Mouse (Mus musculus) heart, embryonic 12.5 days (tissue): ENCODE results near the gene Gtpbp3. TPM values are rescaled to one million over a fixed set of nuclear protein-coding genes. Genes with fewer than 3 reads are reported as not detected.
A peak's percentile ranks its signal among the peaks of the same experiment; 100 is the strongest.

Experiments used
- ATAC-seq: fragments of 200-750 bp; cut with Nextera tagmentation; 2 replicates; pipeline ENCODE4 v1.8.0; 2017; ENCODE audit warnings: moderate TSS enrichment, moderate library complexity; ENCODE audit not compliant: insufficient number of reproducible peaks, low FRiP score
- H3K27ac ChIP-seq: fragments of 300-500 bp; sonication (generic); 2 replicates; pipeline ENCODE4 v1.5.1; 2016; ENCODE audit warnings: mild to moderate bottlenecking, moderate library complexity; ENCODE audit not compliant: poor library complexity, severe bottlenecking
- H3K27me3 ChIP-seq: fragments of 300-500 bp; sonication (generic); replicated peaks from 2 replicates; pipeline ENCODE4 v1.6.1; 2016; ENCODE audit warnings: mild to moderate bottlenecking, moderate library complexity
- H3K36me3 ChIP-seq: fragments of 300-500 bp; sonication (generic); 2 replicates; pipeline ENCODE4 v1.6.1; 2016; ENCODE audit warnings: mild to moderate bottlenecking, moderate library complexity
- H3K4me1 ChIP-seq: fragments of 300-500 bp; sonication (generic); replicated peaks from 2 replicates; pipeline ENCODE4 v1.6.1; 2016; ENCODE audit warnings: mild to moderate bottlenecking
- H3K4me2 ChIP-seq: fragments of 300-500 bp; sonication (generic); 2 replicates; pipeline ENCODE4 v1.6.1; 2016; ENCODE audit warnings: mild to moderate bottlenecking, moderate library complexity
- H3K4me3 ChIP-seq: fragments of 300-500 bp; sonication (generic); 2 replicates; pipeline ENCODE4 v1.5.1; 2016; ENCODE audit warnings: mild to moderate bottlenecking
- H3K9ac ChIP-seq: fragments of 300-500 bp; sonication (generic); 2 replicates; pipeline ENCODE4 v1.6.1; 2016; ENCODE audit warnings: mild to moderate bottlenecking, moderate library complexity
- H3K9me3 ChIP-seq: fragments of 300-500 bp; sonication (generic); replicated peaks from 2 replicates; pipeline ENCODE4 v1.6.1; 2016; ENCODE audit warnings: mild to moderate bottlenecking, moderate library complexity
- WGBS: fragments of 180-500 bp; shearing (Covaris S2); methylation state at CpG from one replicate; pipeline ENCODE4 v1.1.7; 2016; 5-methylcytosine and 5-hydroxymethylcytosine counted together
- polyA plus RNA-seq: library from polyadenylated mRNA; unstranded; fragments of >200 nt; fragmentation: Nextera tagmentation; extraction: Ambion mirVana; gene quantifications from 2 replicates; pipeline ENCODE4 v1.2.1, GENCODE M21; 2016

The Gtpbp3 gene
- polyA plus RNA-seq, 1 experiment from 2014 or later, result 11.6 TPM

GRCm38 (mm10) chr8:71462191-71462590, 25.7 kb upstream of the Gtpbp3 start:
- H3K4me2 ChIP-seq, result peak overlapping the region; percentile 93
- H3K4me1 ChIP-seq, result peaks cover 23% of the 10 kb centered on the region
- no peaks in the 10 kb centered on the region for H3K9me3 ChIP-seq
- peaks cover 39% of the 10 kb centered on the region for H3K36me3 ChIP-seq
- WGBS, result 66% methylated on average over 4 of the region's 4 CpGs
- H3K27me3 ChIP-seq, result peaks cover 17% of the 10 kb centered on the region
- H3K27ac ChIP-seq, result no peak overlapping the region
- peak overlapping the region; percentile 91; the same call in 1 of the 2 replicates for H3K4me3 ChIP-seq
- no peak for ATAC-seq
- H3K9ac ChIP-seq, result peak overlapping the region; percentile 89; the same call in 1 of the 2 replicates

- Histone ChIP-seq H3K4me2 (peak overlapping the region; percentile 93), H3K9ac (peak overlapping the region; percentile 89), H3K9me3 (no peaks in the 10 kb centered on the region), H3K4me1 (peaks cover 23% of the 10 kb centered on the region), H3K36me3 (peaks cover 33% of the 10 kb centered on the region), H3K27me3 (peaks cover 14% of the 10 kb centered on the region), H3K27ac (peak overlapping the region; percentile 83; the same call in 1 of the 2 replicates), H3K4me3 (peak overlapping the region; percentile 91)
- 0 out of 2 replicates have a peak, but pooled peaks have one; percentile 5 for ATAC-seq
- WGBS, result 9% methylated on average over 16 of the region's 16 CpGs
Observed at GRCm38 (mm10) chr8:71462786-71463185, 25.1 kb upstream of the Gtpbp3 start.

- ATAC-seq, result peak; percentile 84
- Histone ChIP-seq H3K27me3 (peaks cover 14% of the 10 kb centered on the region), H3K4me2 (peak within 1 kb of the TSS; percentile 93), H3K36me3 (peaks cover 27% of the 10 kb centered on the region), H3K4me1 (peaks cover 23% of the 10 kb centered on the region), H3K9me3 (no peaks in the 10 kb centered on the region), H3K4me3 (peak within 1 kb of the TSS; percentile 91), H3K27ac (peak within 1 kb of the TSS; percentile 83), H3K9ac (peak within 1 kb of the TSS; percentile 89)
- 0% methylated on average over 55 of the region's 55 CpGs for WGBS
Observed at GRCm38 (mm10) chr8:71463188-71464033, 24.5 kb upstream of the Gtpbp3 start, which contains the start of gene Abhd8. Gene Abhd8 (minus strand): TSS chr8:71463655.

GRCm38 (mm10) chr8:71464513-71465500, 23.1 kb upstream of the Gtpbp3 start, which contains the start of gene Mrpl34:
Gene Mrpl34 (plus strand): TSS chr8:71464959.
- peak; percentile 87 for ATAC-seq
- Histone ChIP-seq H3K9me3 (no peaks in the 10 kb centered on the region), H3K9ac (peak within 1 kb of the TSS; percentile 89), H3K4me3 (peak within 1 kb of the TSS; percentile 91), H3K27ac (peak within 1 kb of the TSS; percentile 83), H3K4me2 (peak within 1 kb of the TSS; percentile 93), H3K36me3 (peaks cover 13% of the 10 kb centered on the region), H3K27me3 (peaks cover 14% of the 10 kb centered on the region), H3K4me1 (peaks cover 26% of the 10 kb centered on the region)
- under 1% methylated on average over 59 of the region's 59 CpGs for WGBS

- Histone ChIP-seq H3K4me1 (peaks cover 35% of the 10 kb centered on the region), H3K9me3 (no peaks in the 10 kb centered on the region), H3K36me3 (peaks cover 12% of the 10 kb centered on the region), H3K27ac (no peak overlapping the region), H3K4me2 (peak overlapping the region; percentile 93), H3K27me3 (peaks cover 12% of the 10 kb centered on the region), H3K4me3 (peak overlapping the region; percentile 91), H3K9ac (no peak overlapping the region)
- no peak for ATAC-seq
- WGBS, result 74% methylated on average over 8 of the region's 8 CpGs
Observed at GRCm38 (mm10) chr8:71465733-71466132, 22.2 kb upstream of the Gtpbp3 start.

- no peak overlapping the region for H3K4me3 ChIP-seq
- H3K27me3 ChIP-seq, result peaks cover 8% of the 10 kb centered on the region
- H3K9me3 ChIP-seq, result no peaks in the 10 kb centered on the region
- H3K36me3 ChIP-seq, result peaks cover 12% of the 10 kb centered on the region
- no peak for ATAC-seq
- peaks cover 37% of the 10 kb centered on the region for H3K4me1 ChIP-seq
- no peak overlapping the region for H3K9ac ChIP-seq
- no peak overlapping the region for H3K27ac ChIP-seq
- 94% methylated on average over 5 of the region's 5 CpGs for WGBS
- H3K4me2 ChIP-seq, result no peak overlapping the region
Observed at GRCm38 (mm10) chr8:71466198-71466597, 21.7 kb upstream of the Gtpbp3 start.

GRCm38 (mm10) chr8:71467201-71467600, 20.7 kb upstream of the Gtpbp3 start:
- Histone ChIP-seq H3K4me3 (no peak overlapping the region), H3K36me3 (peaks cover 18% of the 10 kb centered on the region), H3K9ac (no peak overlapping the region), H3K27ac (no peak overlapping the region), H3K4me1 (peaks cover 36% of the 10 kb centered on the region), H3K9me3 (no peaks in the 10 kb centered on the region), H3K4me2 (no peak overlapping the region), H3K27me3 (no peaks in the 10 kb centered on the region)
- 95% methylated on average over 2 of the region's 2 CpGs for WGBS
- ATAC-seq, result no peak

GRCm38 (mm10) chr8:71468001-71468400, 19.9 kb upstream of the Gtpbp3 start:
- no peak overlapping the region for H3K4me2 ChIP-seq
- peaks cover 28% of the 10 kb centered on the region for H3K4me1 ChIP-seq
- peaks cover 26% of the 10 kb centered on the region for H3K36me3 ChIP-seq
- ATAC-seq, result no peak
- 81% methylated on average over 1 of the region's 1 CpGs for WGBS
- no peak overlapping the region for H3K4me3 ChIP-seq
- H3K9me3 ChIP-seq, result no peaks in the 10 kb centered on the region
- no peaks in the 10 kb centered on the region for H3K27me3 ChIP-seq
- no peak overlapping the region for H3K27ac ChIP-seq
- H3K9ac ChIP-seq, result no peak overlapping the region

GRCm38 (mm10) chr8:71468916-71469315, 19.0 kb upstream of the Gtpbp3 start, which contains the start of gene Dda1:
Gene Dda1 (plus strand): TSS chr8:71469199.
- H3K4me3 ChIP-seq, result peak within 1 kb of the TSS; percentile 96
- H3K4me1 ChIP-seq, result peaks cover 25% of the 10 kb centered on the region
- WGBS, result under 1% methylated on average over 42 of the region's 52 CpGs
- peak within 1 kb of the TSS; percentile 85 for H3K4me2 ChIP-seq
- H3K36me3 ChIP-seq, result peaks cover 35% of the 10 kb centered on the region
- peak; percentile 89 for ATAC-seq
- H3K9me3 ChIP-seq, result no peaks in the 10 kb centered on the region
- peak within 1 kb of the TSS; percentile 94 for H3K9ac ChIP-seq
- no peaks in the 10 kb centered on the region for H3K27me3 ChIP-seq
- 0 out of 2 replicates have a peak within 1 kb of the TSS, but pooled peaks have one; percentile 59 for H3K27ac ChIP-seq

GRCm38 (mm10) chr8:71469411-71469810, 18.5 kb upstream of the Gtpbp3 start:
- Histone ChIP-seq H3K4me3 (peak overlapping the region; percentile 96), H3K4me1 (peaks cover 21% of the 10 kb centered on the region), H3K36me3 (peaks cover 40% of the 10 kb centered on the region), H3K9me3 (no peaks in the 10 kb centered on the region), H3K27me3 (no peaks in the 10 kb centered on the region), H3K9ac (peak overlapping the region; percentile 94), H3K27ac (0 out of 2 replicates have a peak overlapping the region, but pooled peaks have one; percentile 59), H3K4me2 (peak overlapping the region; percentile 85)
- peak; percentile 5 for ATAC-seq
- under 1% methylated on average over 24 of the region's 24 CpGs for WGBS
